Mouse (Mus musculus) neural tube, embryonic 10.5 days (tissue): Measurements from ENCODE around the gene Rgs12.

Source experiments
- DNase-seq: peaks from one replicate; pipeline ENCODE4 v3.0.0-alpha.2; 2017; ENCODE audit warnings: low spot score; ENCODE audit errors: extremely low spot score

Gene Rgs12

DNA sequence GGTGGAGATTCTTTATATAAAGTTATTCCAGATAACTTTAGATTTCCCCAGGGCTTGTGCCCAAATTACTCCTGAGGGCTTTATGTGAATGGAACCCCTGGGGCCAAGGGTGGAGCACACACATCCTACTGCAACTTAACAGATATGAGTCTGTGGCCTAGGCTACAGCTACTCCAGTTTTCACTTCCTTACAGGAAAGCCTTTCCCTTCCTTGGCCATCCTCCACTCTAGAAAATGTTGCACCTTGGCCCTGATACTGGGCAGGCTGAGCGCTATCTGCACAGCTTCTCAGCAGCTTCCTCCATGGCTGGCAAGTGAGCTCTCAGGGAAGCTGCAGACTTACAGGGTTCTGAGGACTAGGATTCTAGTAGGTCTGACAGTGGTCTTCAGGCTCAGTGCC lies 80.1 kb downstream of the Rgs12 start:
- DNase-seq: no peak

DNA sequence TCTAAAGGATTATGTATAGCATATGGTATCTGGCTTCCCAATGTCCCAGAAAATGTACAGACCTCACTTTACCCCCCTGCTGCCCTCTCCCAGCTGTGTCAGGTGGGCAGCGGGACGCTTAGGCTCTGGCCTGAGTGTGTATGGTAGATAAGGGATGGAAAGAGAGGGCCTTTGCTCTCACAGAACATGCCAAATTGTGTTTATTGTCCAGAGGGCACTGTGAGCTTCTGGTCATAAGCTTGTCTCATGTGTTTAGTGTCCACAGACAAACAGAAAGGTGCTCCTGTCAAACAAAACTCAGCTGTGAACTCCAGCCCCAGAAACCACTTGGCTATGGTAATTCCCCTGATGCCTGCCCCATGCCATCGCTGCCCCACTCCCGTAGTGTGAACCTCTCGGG lies 80.5 kb downstream of the Rgs12 start:
- no peak for DNase-seq

DNA sequence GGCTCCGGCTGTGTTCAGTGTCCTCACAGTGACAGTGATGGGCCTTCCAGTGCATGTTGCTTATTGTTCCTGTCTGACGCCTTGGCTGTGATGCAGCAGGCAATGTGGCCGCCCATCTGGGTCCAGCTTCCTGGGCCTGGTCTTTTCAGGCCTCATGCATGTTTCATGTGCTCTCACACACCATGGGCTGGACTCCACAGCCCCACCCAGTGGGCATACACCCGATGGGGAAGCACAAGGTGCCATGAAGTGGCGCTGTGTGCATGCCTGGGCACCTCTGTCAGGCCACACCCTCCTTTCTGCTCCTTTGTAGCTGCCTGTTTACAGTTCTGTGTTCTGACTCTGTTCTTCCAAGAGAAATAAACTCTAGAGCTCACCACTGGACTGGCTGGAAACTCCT lies 83.8 kb downstream of the Rgs12 start:
- no peak for DNase-seq

DNA sequence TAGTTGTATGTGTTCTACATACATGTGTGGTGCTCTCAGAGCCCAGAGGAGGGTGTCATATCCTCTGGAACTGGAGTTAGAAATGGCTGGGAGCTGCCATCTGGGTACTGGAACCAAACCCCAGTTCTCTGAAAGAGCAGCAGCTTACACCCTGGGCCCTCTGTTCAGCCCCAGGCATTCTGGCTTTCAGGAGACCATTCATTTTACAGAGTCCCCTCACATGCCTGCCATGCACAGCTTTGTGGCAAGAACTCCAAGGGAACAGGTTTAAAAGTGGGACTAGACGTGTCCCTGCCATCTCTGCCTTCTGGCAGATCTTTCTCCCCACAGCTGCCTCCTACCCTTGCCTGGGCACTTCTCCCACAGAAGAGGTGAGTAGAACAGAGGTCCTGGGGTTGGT lies 84.4 kb downstream of the Rgs12 start:
- DNase-seq: no peak

DNA sequence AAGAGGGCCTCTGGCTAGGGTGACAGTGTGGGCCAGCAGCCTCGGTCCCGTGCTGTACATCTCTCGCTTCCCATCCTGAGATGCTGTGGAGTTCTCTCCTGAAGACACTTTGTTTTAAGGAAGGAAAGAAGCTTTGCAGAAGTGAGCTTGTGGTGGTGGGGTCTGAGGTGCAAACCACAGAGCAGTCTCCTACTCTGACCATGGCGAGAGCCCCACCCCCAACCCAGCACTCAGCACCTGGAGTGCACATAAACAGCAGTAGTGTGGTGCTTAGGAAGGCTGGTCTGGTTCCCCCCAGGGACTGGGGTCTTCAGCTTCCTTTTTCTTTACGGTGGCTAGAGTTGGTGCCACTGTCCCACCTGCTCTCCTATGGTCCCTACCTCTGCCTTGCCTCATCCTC lies 85.9 kb downstream of the Rgs12 start:
- no peak for DNase-seq

DNA sequence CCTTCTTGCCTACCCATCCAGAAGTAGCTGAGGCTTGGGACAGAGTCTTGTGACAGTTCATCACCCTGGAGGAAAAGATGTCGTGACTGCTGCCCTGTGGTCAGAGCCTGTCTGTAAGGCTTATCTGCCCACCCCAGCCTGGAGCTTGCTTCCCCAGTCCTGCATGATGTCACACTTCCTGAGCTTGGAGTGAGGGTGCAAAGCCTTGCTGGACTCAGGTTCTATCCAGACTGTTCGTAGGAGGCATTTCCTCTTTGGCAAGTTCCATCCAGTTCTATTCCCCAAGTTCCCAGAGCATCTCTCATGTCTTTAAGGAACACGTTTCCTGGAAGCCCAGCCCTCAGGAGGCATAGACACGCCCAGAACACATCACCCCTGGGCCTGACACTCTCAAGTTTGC lies 86.5 kb downstream of the Rgs12 start:
- DNase-seq: no peak

DNA sequence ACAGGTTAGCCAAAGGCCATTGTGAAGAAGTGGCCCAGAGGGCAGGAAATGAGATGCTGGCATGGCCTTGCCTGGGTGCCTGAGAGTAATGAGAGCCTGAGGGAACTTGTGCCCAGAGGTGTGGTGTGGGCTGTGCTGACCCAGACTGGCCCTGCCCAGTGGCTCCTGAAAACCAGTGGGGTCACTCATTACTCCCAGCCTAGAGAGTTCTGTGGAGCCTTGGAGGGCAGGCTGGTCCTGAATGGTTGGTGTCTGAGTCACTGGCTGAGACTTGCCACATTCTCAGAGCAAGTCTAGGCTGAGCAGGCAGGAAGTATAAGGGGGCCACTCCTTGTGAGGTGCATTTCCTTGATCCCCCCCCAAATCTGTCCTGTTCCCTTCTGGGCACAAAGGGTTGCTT lies 88.2 kb downstream of the Rgs12 start:
- no peak for DNase-seq

DNA sequence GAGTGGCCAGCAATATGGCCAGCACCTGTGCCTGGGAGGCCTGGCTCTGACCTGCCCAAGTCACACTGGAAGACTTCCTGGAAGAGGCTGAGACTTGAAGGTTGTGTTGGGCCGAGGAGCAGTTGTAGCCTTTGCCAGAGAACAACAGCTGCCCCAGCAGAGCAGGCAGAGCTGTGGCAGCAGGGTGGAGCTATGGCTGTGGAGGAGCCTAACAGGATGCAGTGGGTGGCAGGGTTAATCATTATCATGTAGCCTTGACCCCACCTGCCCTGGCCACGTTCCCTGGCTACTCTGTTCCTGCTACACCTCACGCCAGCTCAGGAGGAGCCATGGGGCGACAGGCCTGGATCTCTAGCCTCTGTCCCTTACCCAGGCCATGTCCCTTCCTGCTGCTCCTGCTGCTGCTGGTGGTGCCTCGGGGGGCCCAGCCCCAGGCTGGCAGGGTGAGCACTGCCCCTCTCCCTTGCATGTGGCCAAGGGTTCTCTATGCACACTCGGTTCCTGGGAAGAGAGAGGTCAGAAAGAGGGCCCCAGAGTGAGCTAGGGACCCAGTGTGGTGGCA lies 92.1 kb downstream of the Rgs12 start, which contains the start of gene Hgfac:
Gene Hgfac (plus strand): TSS at position 242 of the 562 bp plus-strand sequence.
- no peak for DNase-seq

DNA sequence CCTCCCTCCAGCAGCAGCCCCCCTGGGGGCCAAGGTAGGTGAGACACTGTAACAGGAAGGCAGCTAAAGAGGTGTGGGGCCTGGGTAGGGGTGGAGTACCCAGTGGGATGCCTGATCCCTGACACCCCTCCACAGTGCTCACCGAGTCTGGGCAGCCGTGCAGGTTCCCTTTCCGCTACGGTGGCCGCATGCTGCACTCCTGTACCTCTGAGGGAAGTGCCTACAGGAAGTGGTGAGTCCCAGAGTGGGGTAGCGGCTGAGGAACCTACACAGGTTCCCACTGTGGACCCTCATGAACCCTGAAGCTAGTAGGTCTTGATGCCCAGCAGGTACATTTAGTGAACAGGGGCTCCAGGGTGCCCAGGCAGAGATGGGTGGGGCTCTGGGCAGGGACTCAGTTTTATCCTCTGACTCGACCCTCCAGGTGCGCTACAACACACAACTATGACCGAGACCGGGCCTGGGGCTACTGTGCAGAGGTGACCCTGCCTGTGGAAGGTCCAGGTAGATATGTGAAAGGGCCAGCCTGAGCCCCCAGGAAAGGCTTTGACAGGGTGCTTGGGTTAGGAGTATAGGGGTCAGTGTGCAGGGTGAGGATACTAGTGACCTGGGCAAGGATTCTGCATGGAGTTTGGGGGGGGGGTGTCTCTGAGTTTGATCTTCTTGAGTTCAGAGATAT lies 93.3 kb downstream of the Rgs12 start:
- DNase-seq: no peak

DNA sequence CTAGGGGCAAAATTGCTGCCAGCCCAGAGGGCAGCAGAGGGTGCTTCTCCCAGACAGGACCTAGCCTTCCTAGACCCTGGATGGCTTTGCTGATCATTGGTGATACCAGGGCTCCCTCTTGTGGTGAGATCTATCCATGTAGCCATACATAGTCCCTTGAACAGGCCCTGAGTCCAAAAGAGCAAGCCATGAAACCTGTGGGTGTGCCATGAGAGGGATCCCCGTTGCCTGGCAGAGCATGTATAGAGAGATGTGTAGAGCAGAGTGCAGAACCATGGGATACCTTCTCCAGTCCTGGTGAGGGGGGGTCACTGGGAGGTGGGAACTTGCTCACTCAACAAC lies 93.8 kb downstream of the Rgs12 start:
- peak; percentile 69 for DNase-seq

DNA sequence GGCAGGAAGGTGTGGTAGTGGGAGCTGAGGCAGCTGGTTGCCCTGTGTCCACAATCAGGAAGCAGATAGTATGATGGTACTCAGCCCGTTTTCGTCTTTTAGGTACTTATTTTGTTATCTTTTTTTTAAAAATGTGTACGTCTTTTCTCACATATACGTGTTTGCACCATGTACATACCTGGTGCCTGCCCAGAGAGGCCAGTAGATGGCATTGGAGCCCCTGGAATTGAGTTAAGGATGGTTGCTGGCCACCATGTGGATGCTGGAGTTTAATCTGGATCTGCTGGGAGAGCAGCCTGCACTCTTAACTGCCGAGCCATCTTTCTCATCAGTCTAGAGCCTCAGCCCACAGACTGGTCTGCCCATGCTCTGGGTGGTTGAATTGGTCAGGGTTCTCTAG lies 101.3 kb downstream of the Rgs12 start:
- no peak for DNase-seq

DNA sequence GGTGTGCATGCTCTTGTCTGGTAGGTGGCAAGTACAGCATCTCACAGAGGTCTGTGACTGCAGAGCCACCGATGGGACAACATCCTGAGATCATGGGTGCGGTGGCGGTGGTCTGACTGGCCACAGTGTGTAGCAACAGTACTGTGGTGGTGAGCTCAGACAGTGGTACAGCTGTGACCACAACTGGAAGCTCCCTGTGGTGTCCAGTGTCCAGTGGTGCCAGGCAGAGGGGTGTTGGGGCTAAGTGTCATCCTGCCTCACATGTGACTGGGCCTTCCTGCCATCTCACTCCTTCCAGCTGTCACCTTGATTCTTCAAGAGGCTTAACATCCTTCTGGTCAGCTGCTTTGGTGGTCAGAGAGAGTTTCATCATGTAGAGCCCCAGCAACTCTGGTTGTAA lies 105.4 kb downstream of the Rgs12 start:
- DNase-seq: no peak

DNA sequence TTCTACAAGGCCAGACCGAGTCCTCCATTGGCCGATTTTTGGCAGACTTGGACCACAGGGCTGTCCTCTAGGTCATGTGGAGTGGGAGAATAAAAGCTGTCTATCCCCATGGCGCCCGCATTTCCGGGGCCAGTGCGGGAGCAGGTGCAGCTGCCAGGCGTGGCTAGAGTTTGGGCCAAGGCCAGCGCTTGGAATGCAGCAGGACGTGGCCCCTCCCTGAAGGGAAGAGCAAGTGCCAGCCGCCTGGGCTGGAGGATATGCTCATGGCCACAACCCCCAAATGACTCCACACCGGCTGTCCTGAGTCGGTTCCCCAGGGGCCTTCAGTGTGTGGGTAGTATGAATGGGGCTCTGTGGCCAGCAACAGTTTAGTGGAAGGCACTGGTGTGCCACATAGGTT lies 105.8 kb downstream of the Rgs12 start:
- DNase-seq: no peak

DNA sequence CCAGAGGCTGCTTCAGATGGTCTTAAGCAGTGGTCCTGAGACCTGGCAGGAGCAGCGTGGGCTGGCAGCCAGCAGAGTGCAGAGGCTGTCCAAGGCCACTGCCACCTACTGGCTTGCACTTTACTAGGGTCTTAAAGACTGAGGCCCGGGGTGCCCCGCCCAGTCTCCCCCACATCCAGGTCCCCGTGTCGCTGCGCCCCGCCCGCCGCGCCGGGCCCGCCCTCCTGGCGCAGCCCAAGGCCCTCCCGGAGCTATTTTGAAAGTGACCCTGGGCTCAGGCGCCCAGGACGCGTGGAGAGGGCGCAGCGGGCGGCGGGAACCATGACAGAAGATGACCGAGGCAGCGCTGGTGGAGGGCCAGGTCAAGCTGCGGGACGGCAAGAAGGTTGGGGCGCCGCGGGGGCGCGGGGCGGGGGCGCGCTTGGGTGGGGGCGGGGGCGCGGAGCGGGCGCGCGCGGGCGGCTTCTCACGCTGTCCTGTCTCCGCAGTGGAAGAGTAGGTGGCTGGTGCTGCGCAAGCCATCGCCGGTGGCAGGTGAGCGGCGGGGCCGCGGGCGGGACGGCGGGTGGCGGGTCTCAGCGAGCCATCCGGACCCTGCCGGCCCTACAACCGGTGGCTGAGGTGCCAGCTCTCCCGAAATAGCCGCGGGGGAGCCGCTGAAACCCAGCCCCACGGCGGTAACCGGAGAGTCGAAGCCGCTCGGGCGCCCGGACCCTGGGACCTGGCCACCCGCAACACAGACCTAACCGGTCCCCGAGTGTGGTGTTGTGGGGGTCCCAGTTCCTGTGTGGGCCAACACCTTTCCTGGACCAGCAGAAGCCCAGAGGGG lies 107.6 kb downstream of the Rgs12 start, which contains the start of gene Dok7:
Gene Dok7 (plus strand): TSS at position 163 of the 829 bp plus-strand sequence.
- peak; percentile 53 for DNase-seq

DNA sequence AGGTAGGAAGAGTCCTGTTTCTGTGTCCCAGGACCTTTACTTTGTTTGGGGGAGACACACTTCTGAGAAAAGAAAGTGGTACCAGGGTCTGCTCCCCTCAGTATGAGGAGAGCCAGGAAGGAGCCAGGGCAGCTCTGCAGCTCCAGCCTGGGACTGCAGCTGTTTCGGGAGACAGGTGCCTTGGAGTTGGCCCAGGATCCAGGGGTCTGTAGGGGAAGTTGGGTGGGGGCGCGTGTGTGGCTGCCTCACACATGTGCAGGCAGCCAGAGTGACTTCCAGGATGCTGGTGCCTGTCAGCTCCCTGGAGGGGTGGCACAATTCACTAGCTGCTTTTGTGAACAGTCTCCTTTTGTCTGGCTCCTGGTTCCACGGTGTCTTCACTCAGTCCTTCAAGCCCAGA lies 108.3 kb downstream of the Rgs12 start:
- no peak for DNase-seq

DNA sequence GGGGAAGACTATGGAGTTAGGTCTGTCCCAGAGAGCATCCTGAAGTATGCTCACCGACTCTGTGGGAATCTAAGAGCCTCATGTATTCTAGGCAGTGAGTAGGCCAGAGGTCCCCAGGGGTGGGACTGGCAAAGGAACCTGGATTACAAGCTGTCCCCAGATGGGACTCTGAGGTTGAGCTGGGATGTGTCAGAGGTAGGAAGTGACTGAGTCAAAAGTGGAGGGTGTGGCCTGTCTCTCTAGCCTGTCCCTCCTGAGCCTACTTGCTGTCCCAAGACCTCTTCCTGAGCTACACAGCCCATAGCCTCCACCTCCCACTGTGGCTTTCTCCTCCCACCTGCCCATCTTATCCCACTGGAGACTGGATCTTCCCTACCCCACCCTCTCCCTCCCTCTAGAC lies 109.0 kb downstream of the Rgs12 start:
- no peak for DNase-seq

DNA sequence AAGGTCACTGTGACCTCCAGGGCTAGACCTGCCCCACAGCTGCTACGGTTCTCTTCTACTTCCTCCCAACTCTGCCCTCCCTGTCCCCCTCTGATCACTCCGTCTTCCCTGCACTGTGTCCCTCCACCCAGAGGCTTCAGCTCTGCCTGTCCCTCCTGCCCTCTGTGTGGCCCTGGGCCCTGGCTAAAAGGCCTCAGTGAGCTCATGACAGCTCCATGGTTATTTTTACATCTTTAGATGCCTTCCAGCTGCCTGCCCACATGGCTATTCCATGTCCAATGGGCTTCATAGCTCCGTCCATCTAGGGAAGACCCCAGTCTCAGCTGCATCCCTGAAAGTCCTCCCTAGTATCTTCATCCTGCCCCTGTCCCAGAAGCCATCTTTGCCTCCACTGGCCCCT lies 110.9 kb downstream of the Rgs12 start:
- DNase-seq: no peak

DNA sequence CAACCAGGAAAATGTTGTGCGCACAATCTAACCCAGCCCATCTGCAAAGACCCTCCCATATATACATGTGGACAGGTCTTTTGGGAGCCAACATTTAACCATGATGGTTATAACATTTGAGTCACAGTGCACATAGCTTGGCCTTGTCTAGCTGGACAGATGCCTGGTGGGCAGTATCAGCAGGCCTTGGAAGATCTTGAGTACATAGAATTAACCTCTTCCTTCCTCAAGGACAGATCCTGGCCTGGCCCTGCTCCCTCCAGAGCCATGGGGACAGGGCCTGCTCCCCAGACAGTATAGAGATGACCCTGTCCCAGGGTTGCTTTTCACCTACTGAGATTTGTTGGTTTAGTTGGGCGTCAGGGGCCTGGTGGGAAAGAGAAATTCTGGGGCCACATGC lies 120.6 kb downstream of the Rgs12 start:
- DNase-seq: no peak

DNA sequence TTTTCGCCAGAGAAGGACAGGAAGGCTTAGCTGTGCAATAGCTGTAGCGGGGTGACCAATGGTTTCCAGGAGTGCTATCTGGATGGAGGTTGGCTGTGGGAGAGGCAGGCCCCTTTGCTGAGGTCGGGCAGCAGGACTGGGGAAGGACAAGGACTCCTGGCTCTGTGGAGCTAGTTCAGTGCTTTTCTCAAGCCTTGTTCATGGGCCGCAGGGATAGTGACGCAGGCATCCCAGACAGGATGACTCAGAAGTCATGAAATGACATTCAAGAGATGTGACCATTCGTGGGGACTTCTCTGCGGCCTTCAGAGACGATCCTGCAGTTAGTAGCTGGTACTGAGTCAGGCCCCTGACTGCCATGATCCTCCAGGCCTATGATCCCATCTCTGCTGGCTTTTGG lies 121.1 kb downstream of the Rgs12 start:
- DNase-seq: no peak

DNA sequence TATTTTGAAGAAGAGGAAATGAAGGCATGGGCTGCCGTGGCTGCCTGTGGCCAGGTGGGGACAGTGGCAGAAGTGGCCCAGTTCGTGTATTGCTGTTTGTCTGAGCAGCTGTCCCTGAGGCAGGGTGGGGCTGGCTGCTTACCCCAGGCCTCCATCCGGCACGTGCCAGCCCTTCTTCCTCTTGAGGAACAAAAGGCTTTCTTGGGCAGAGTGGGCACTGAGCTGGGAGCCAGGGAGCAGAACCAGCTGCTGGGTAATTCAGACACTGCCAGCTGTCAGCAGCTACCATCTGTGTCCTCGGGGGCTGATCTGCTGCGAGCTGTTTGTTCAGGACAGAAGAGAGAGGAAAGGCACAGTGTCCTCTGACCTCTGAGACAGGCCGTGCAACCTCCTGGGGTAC lies 121.7 kb downstream of the Rgs12 start:
- no peak for DNase-seq

DNA sequence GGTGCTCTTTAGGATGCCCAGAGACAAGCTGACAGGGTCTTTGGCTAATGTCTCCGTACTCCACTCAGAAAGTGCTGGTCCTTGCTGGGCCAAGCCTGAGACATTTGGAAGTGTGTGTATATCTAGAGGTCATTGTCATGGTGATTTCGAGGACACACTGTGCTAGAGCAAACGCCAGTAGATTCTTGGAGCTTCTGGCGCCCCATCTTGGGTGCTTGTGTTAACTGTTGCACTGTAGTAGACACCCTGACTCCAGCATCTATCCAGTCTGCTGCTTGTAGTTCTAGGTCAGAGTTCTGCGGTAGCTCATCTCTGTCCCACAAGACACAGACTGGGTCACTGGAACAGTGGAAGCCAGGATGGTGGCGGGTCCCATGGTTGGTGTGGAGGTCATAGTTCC lies 122.6 kb downstream of the Rgs12 start:
- DNase-seq: no peak

DNA sequence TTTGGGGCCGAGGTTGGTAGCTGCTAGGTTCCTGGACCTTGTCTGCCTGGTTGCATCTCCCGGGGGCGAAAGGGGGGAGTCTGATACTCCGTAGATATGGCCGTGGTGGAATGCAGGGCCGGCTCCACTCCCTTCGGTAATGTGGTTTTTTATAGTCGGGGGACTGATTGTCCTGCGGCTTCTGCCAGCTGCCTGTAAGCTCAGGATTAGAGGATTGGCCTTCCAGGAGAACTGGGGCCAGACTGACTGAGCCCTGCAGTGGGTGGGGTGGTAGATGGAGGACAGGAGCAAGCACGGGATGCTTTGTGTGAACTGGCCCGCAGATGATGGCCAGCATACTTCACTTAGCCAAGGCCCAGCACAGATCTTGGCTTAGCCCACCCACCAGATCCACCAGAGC lies 124.0 kb downstream of the Rgs12 start:
- DNase-seq: no peak

DNA sequence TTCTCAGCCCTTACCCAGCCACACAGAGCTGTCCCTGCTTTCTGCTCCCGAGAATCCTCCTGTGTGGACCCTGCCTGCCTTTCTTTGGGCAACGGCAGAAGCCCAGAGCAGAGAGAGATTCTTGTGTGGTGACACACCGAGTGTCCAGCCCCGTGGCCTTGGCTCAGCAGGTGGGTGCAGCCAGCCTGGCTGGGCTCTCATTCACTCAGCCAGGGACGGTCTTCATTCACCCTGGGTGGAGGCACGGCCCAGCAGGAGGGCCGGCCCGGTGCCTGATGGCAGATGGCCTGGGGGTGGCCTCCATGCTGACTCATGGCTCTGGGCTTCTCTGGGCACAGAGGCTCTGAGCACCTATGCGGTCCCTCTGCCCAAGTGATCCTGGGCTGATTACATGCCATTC lies 124.7 kb downstream of the Rgs12 start:
- DNase-seq: no peak
